Mouse (Mus musculus) cortical plate, adult 2 months (tissue): ENCODE measurements at regions not wholly inside any gene's neighbourhood (a gene's known extent, or its start where the extent isn't known, plus 50 kb on each side); places are given as distances from the start of the nearest gene placed in this dataset.

Experiments
- CTCF ChIP-seq: fragments of 200-500 bp; IDR thresholded peaks from 2 replicates; pipeline ENCODE4 v1.5.1; 2011; ENCODE audit warnings: mild to moderate bottlenecking, control low read depth, low read length; ENCODE audit not compliant: insufficient read depth; ENCODE audit errors: extremely low read depth
- POLR2A ChIP-seq: fragments of 200-500 bp; IDR thresholded peaks from 2 replicates; pipeline ENCODE4 v1.6.1; 2011; ENCODE audit warnings: mild to moderate bottlenecking, low read length, control low read depth; ENCODE audit not compliant: insufficient read depth; ENCODE audit errors: extremely low read depth

- TF ChIP-seq POLR2A = no peak
- no peak for TF ChIP-seq CTCF
Observed at GRCm38 (mm10) chr5:74893276-74893675, 151.3 kb downstream of the Chic2 start.
